Mouse (Mus musculus) central nervous system, embryonic 14 days (tissue): ENCODE measurements around the gene Bricd5. TPM values are rescaled to one million over a fixed set of nuclear protein-coding genes. Genes with fewer than 3 reads are reported as not detected.

Experiments
- polyA plus RNA-seq: library from polyadenylated mRNA; depleted of rRNA; stranded (reverse); fragments of >200 nt; gene quantifications from 2 replicates; pipeline ENCODE4 v1.2.3, GENCODE M21; 2012; rRNA removed

The Bricd5 gene
- 0.43 and 1.0 TPM in 2 replicates for polyA plus RNA-seq

DNA sequence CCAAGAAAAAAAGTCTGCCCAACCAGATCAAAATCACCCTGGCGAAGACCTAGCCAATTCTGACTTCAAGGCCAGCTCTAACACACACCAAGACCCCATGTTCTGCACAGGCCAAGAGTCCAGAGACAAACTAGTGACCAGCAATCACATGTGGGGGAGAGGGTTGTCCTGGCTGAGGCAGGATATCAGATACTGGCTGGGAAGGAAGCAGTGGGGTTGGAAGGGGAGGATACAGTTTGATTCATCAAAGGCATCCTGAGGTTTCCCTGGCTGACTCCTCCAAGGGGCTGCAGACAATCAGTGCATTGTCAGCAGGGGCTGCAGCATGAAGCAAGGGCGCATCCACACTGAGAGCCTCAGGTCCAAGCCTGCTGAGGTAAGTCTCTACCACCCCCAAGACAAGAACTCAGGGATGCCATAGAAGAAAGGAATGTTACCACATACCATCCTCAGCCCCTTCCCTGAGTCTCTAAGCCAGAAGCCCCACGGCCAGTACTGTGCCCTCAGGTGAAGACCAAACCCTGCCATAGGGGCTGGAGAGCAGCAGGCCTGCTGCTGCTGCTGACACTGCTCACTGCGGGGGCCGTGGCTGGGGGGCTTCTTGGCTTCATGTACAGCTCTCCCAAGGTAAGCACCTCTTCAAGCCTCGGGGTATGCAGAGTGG lies at the start of gene Bricd5:
TSS of gene Bricd5 (plus strand) at position 273 of the 664 bp plus-strand sequence.

DNA sequence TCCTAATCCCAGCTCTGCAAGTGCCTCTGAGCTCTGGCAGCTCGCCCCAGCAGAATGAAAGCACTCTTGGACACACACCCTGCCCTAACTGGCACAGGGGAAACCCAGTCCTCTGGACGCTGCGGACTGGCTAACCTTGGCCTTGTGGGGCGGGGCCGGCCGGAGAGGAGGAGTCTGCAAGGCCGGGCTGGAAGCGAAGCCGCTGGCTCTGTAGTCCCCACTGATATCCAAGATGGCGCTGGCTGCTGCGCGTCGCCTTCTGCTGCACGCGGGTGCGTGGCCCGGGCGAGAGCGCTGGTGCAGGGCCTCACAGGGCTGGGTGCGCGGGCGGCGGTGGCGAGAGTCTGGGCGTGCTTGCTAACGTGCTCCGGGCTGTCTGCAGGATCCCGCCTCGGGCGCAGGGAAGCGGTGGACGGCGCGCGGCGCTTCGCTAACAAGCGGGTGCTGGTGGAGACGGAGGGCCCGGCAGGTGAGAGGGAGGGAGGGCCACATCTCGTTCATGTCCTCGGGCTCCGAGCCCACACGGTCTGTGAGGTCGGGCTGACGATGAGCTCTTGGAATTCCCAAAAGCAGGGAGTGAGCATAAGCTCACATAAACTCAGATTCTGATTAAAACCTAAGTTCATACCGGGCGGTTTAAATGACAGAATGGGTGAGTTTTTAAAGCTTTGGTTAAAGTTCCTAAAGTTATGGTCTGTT lies 47.1 kb upstream of the Bricd5 start, which contains the start of gene Eci1:
TSS of gene Eci1 (plus strand) at position 171 of the 699 bp plus-strand sequence.

DNA sequence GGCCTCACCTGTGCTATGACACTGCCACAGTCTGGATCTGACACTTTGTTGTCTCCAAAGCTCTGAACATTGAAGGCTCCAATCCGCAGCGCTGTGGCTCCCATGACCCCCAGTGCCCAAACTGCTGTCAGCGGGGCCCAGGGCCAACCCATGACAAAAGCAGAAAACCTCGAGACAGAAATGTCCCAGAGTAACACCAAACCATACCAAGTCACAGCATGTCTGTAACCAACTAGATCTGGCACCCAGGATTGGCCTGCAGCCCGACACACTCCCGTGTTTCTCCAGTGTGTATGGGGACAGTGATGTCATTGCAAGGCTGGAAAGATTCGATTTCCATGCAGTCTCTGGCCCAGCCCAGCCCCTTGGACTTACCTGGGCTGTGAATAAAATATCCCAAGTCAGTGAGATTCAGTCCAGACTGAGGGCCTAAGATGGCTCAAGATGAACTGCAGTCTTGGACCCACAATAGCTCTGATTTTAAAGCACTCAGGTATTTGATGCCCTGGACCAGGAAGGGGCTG lies 31.0 kb upstream of the Bricd5 start, which contains the start of gene Dnase1l2:
TSS of gene Dnase1l2 (minus strand) at position 474 of the 524 bp plus-strand sequence.

DNA sequence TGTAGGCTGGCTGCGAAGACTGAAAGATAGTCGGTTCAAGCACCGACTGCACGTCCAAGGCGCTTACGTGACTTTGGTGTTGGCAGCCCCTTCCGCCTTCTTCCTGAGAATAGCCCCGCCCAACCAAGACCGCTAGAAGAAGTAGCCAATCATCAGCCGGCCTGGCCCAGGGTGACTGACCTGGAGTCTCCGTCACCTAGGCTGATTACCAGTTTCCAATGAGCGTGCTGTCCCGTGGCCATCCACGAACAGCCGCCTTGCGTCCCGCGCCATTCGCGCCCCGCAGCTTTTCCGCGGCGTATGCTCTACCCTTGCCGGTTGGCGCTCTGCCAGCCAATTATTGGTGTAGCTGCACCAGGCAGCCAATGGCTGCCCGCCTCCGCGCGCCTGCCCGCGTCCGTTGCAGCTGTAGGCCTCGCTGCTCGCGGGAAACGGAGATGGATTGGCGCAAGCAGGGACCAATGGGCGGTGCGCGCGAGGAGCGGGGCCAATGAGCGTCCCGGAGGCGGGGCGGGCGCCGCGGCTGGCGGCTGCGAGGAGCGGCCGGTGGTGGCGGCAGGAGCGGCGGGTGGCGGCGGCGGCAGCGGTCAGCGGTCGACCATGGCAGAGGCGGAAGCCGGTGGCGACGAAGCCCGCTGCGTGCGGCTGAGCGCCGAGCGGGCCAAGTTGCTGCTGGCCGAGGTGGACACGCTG lies 3.6 kb upstream of the Bricd5 start, which contains the start of the genes E4f1 and Pgp:
TSS of gene E4f1 (minus strand) at position 404 of the 693 bp plus-strand sequence.
TSS of gene Pgp (plus strand) at position 483 of the 693 bp plus-strand sequence.

DNA sequence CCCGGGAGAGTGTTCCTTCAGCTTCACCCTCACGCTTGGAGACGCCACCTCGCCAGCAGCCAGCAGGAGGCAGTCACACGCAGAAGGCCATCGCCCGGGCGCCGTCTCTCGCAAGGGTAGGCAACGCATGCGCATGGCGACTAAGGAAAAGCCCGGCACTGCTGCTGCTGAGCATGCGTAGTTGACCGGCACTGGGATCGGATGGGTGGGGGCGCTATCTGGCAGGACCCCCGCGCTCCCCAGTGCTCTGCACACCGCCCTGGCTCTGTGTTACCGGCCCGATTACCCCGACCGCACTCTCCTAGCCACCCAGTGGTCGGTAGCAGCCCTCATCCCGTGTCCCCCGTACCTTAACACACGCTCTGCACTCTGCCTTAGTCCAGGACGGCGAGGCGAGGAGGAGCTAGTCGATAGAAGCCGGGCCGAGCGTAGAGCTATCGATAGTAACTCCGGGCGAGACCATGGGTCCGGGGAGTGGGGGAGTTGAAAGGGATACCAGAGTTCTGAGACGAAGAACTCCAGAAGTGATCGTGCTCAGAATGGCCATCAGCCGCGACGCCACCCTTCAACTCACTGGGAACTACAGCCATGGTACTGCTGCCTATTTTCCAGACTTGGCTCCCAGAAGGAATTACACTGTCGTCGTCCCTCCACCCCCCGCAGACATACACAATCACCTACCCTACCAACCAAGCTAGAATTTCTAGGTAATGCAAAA lies 5.1 kb downstream of the Bricd5 start, which contains the start of gene Mlst8:
TSS of gene Mlst8 (minus strand) at position 416 of the 718 bp plus-strand sequence.

DNA sequence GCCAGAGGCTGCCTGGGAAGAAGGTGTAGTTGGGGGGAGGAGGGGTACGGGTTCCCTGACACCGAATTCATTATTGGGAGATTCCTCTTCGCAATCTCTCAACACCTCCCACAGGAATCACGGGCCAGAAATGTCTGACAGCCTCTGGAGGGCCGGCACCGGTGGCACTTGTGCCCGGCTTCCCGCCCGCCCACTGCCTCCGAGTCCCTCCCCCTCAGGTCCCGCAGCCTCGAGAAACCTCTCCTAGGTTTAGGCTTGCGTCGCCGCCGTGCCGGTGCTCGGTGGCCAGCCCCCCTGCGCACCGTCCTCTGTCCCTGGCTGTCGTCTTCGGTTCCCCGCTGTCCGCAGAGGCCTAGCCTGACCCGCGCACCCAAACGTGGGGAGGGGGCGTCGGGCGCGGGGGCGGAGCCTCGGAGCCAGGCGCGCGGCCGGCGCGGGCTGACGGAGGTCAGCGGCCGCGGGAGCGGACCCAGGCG lies 14.5 kb downstream of the Bricd5 start, which contains the start of gene Caskin1:
TSS of gene Caskin1 (plus strand) at position 416 of the 476 bp plus-strand sequence.

Other genes starting within 250 kb of the Bricd5 start
- 21.1 and 25.3 TPM in 2 replicates for gene Ccnf, start 222.4 kb upstream of the Bricd5 start, polyA plus RNA-seq
- 0.33 TPM in 2 replicates for gene Abca17, start 122.8 kb upstream of the Bricd5 start, polyA plus RNA-seq
- gene Abca3, start 121.9 kb upstream of the Bricd5 start, polyA plus RNA-seq: 33.8 and 34.2 TPM in 2 replicates
- 392 and 424 TPM in 2 replicates for gene Rnps1, start 59.3 kb upstream of the Bricd5 start, polyA plus RNA-seq
- gene Eci1, start 47.2 kb upstream of the Bricd5 start, polyA plus RNA-seq: 31.1 and 38.3 TPM in 2 replicates
- 26.4 and 29.0 TPM in 2 replicates for gene Dnase1l2, start 30.8 kb upstream of the Bricd5 start, polyA plus RNA-seq
- gene E4f1, start 3.6 kb upstream of the Bricd5 start, polyA plus RNA-seq: 82.5 and 89.4 TPM in 2 replicates
- 43.4 and 44.6 TPM in 2 replicates for gene Pgp, start 3.5 kb upstream of the Bricd5 start, polyA plus RNA-seq
- 51.2 and 55.8 TPM in 2 replicates for gene Mlst8, start 5.2 kb downstream of the Bricd5 start, polyA plus RNA-seq
- 93.1 and 111 TPM in 2 replicates for gene Caskin1, start 14.7 kb downstream of the Bricd5 start, polyA plus RNA-seq
- gene Traf7, start 54.1 kb downstream of the Bricd5 start, polyA plus RNA-seq: 333 and 335 TPM in 2 replicates
- gene Rab26, start 60.3 kb downstream of the Bricd5 start, polyA plus RNA-seq: 4.1 and 5.0 TPM in 2 replicates
- 60.4 and 62.9 TPM in 2 replicates for gene Pkd1, start 76.0 kb downstream of the Bricd5 start, polyA plus RNA-seq
- 175 and 176 TPM in 2 replicates for gene Tsc2, start 158.7 kb downstream of the Bricd5 start, polyA plus RNA-seq
- gene Nthl1, start 158.8 kb downstream of the Bricd5 start, polyA plus RNA-seq: 16.0 and 16.5 TPM in 2 replicates
- gene Slc9a3r2, start 176.4 kb downstream of the Bricd5 start, polyA plus RNA-seq: 27.3 and 36.1 TPM in 2 replicates
- gene Npw, start 184.6 kb downstream of the Bricd5 start, polyA plus RNA-seq: 0.16 and 0.29 TPM in 2 replicates
- gene Zfp598, start 195.8 kb downstream of the Bricd5 start, polyA plus RNA-seq: 85.5 and 87.5 TPM in 2 replicates
- gene Syngr3, start 216.1 kb downstream of the Bricd5 start, polyA plus RNA-seq: 58.6 and 60.6 TPM in 2 replicates
- gene Gfer, start 222.3 kb downstream of the Bricd5 start, polyA plus RNA-seq: 31.7 and 33.2 TPM in 2 replicates
- 9.5 and 9.7 TPM in 2 replicates for gene Noxo1, start 222.3 kb downstream of the Bricd5 start, polyA plus RNA-seq
- gene Tbl3, start 233.8 kb downstream of the Bricd5 start, polyA plus RNA-seq: 71.6 and 77.7 TPM in 2 replicates
- gene Rnf151, start 244.2 kb downstream of the Bricd5 start, polyA plus RNA-seq: 0.36 TPM in 2 replicates
- gene Rps2, start 244.2 kb downstream of the Bricd5 start, polyA plus RNA-seq: 1,943 and 2,057 TPM in 2 replicates